Mouse (Mus musculus): ENCODE data around the gene Asna1. TPM values are rescaled to one million over a fixed set of nuclear protein-coding genes. Genes with fewer than 3 reads are reported as not detected.
A peak's percentile ranks its signal among the peaks of the same experiment; 100 is the strongest.

Gene Asna1
- total and polyA plus RNA-seq, 3 experiments: 104 to 136 (median 110) TPM

- Histone ChIP-seq H3K4me1 (ENCODE audit: insufficient read depth, low read depth, low read length) (peaks cover 23% of the 10 kb centered on the region), H3K4me3 (ENCODE audit: low read depth, low read length) (peak within 1 kb of the TSS; percentile 99), H3K27me3 (ENCODE audit: insufficient read depth, low read length) (no peaks in the 10 kb centered on the region), H3K36me3 (replicated peaks) (peaks cover 65% of the 10 kb centered on the region), H3K9me3 (replicated peaks) (no peaks in the 10 kb centered on the region)
- ATAC-seq (ENCODE audit: extremely low read depth, insufficient number of reproducible peaks, low FRiP score, poor library complexity, severe bottlenecking) (peak; percentile 75; the same call in 1 of the 2 replicates), DNase-seq (ENCODE audit: low spot score) (peak; percentile 86)
- TF ChIP-seq POLR2AphosphoS5 (IDR thresholded peaks at IDR 0.05; ENCODE audit: insufficient replicate concordance, low read depth, low read length): peak; percentile 87
- TF ChIP-seq TAL1 (conservative IDR thresholded peaks at IDR 0.05; ENCODE audit: low read depth, low read length): no peak
These were observed 35.0 kb upstream of the Asna1 start, which contains the start of gene Fbxw9 for GRCm38 (mm10) chr8:85059879-85060616. Gene Fbxw9 (plus strand): TSS chr8:85060055.

- H3K4me1 ChIP-seq (ENCODE audit: insufficient read depth, low read depth, low read length): peaks cover 28% of the 10 kb centered on the region
- ATAC-seq (ENCODE audit: extremely low read depth, insufficient number of reproducible peaks, low FRiP score, poor library complexity, severe bottlenecking) (no peak), DNase-seq (ENCODE audit: low spot score) (no peak)
- H3K9me3 ChIP-seq (replicated peaks): no peaks in the 10 kb centered on the region
- peaks cover 73% of the 10 kb centered on the region for H3K36me3 ChIP-seq (replicated peaks)
- H3K27me3 ChIP-seq (ENCODE audit: insufficient read depth, low read length): no peaks in the 10 kb centered on the region
- no peak overlapping the region for H3K4me3 ChIP-seq (ENCODE audit: low read depth, low read length)
- TF ChIP-seq CTCF (IDR thresholded peaks at IDR 0.05; ENCODE audit: low read depth, low read length): no peak
These were observed 32.3 kb upstream of the Asna1 start for GRCm38 (mm10) chr8:85057367-85057766.

- H3K36me3 ChIP-seq (replicated peaks): peaks cover 94% of the 10 kb centered on the region
- H3K4me3 ChIP-seq (ENCODE audit: low read depth, low read length): no peak overlapping the region
- no peak for DNase-seq (ENCODE audit: low spot score)
- H3K4me1 ChIP-seq (ENCODE audit: insufficient read depth, low read depth, low read length): peaks cover 69% of the 10 kb centered on the region
- no peak for ATAC-seq (ENCODE audit: extremely low read depth, insufficient number of reproducible peaks, low FRiP score, poor library complexity, severe bottlenecking)
- no peak for TF ChIP-seq CTCF (IDR thresholded peaks at IDR 0.05; ENCODE audit: low read depth, low read length)
- TF ChIP-seq GATA2 (IDR thresholded peaks at IDR 0.05; ENCODE audit: borderline replicate concordance, low read depth, low read length): no peak
- TF ChIP-seq TAL1 (conservative IDR thresholded peaks at IDR 0.05; ENCODE audit: low read depth, low read length): no peak
- no peak for TF ChIP-seq POLR2AphosphoS5 (IDR thresholded peaks at IDR 0.05; ENCODE audit: insufficient replicate concordance, low read depth, low read length)
- TF ChIP-seq GATA1 (IDR thresholded peaks at IDR 0.05; ENCODE audit: borderline replicate concordance, low read length): no peak
- no peaks in the 10 kb centered on the region for H3K27me3 ChIP-seq (ENCODE audit: insufficient read depth, low read length)
- H3K9me3 ChIP-seq (replicated peaks): no peaks in the 10 kb centered on the region
These were observed 18.5 kb upstream of the Asna1 start for GRCm38 (mm10) chr8:85043619-85044018.

- no peak for ATAC-seq (ENCODE audit: extremely low read depth, insufficient number of reproducible peaks, low FRiP score, poor library complexity, severe bottlenecking)
- H3K27me3 ChIP-seq (ENCODE audit: insufficient read depth, low read length): no peaks in the 10 kb centered on the region
- DNase-seq (ENCODE audit: low spot score): peak; percentile 64
- H3K9me3 ChIP-seq (replicated peaks): no peaks in the 10 kb centered on the region
- peaks cover 59% of the 10 kb centered on the region for H3K4me1 ChIP-seq (ENCODE audit: insufficient read depth, low read depth, low read length)
- H3K4me3 ChIP-seq (ENCODE audit: low read depth, low read length): peak overlapping the region; percentile 90
- H3K36me3 ChIP-seq (replicated peaks): peaks cover 61% of the 10 kb centered on the region
- TF ChIP-seq POLR2AphosphoS5 (IDR thresholded peaks at IDR 0.05; ENCODE audit: insufficient replicate concordance, low read depth, low read length) (no peak; the same call in 1 of the 2 replicates), TAL1 (conservative IDR thresholded peaks at IDR 0.05; ENCODE audit: low read depth, low read length) (no peak), GATA1 (IDR thresholded peaks at IDR 0.05; ENCODE audit: borderline replicate concordance, low read length) (no peak), GATA2 (IDR thresholded peaks at IDR 0.05; ENCODE audit: borderline replicate concordance, low read depth, low read length) (no peak), CTCF (IDR thresholded peaks at IDR 0.05; ENCODE audit: low read depth, low read length) (no peak)
These were observed 12.8 kb upstream of the Asna1 start for GRCm38 (mm10) chr8:85037681-85038531.

- H3K36me3 ChIP-seq (replicated peaks): peaks cover 62% of the 10 kb centered on the region
- peak overlapping the region; percentile 90 for H3K4me3 ChIP-seq (ENCODE audit: low read depth, low read length)
- H3K9me3 ChIP-seq (replicated peaks): no peaks in the 10 kb centered on the region
- H3K4me1 ChIP-seq (ENCODE audit: insufficient read depth, low read depth, low read length): peaks cover 59% of the 10 kb centered on the region
- TF ChIP-seq CTCF (IDR thresholded peaks at IDR 0.05; ENCODE audit: low read depth, low read length) (no peak), GATA1 (IDR thresholded peaks at IDR 0.05; ENCODE audit: borderline replicate concordance, low read length) (no peak), GATA2 (IDR thresholded peaks at IDR 0.05; ENCODE audit: borderline replicate concordance, low read depth, low read length) (no peak), POLR2AphosphoS5 (IDR thresholded peaks at IDR 0.05; ENCODE audit: insufficient replicate concordance, low read depth, low read length) (no peak), TAL1 (conservative IDR thresholded peaks at IDR 0.05; ENCODE audit: low read depth, low read length) (no peak)
- 0 out of 2 replicates have a peak, but pooled peaks have one; percentile 7 for ATAC-seq (ENCODE audit: extremely low read depth, insufficient number of reproducible peaks, low FRiP score, poor library complexity, severe bottlenecking)
- peak; percentile 59 for DNase-seq (ENCODE audit: low spot score)
- no peaks in the 10 kb centered on the region for H3K27me3 ChIP-seq (ENCODE audit: insufficient read depth, low read length)
These were observed 12.2 kb upstream of the Asna1 start for GRCm38 (mm10) chr8:85037366-85037680.

- no peaks in the 10 kb centered on the region for H3K9me3 ChIP-seq (replicated peaks)
- TF ChIP-seq TAL1 (conservative IDR thresholded peaks at IDR 0.05; ENCODE audit: low read depth, low read length): no peak
- TF ChIP-seq GATA1 (IDR thresholded peaks at IDR 0.05; ENCODE audit: borderline replicate concordance, low read length): no peak
- no peak for TF ChIP-seq GATA2 (IDR thresholded peaks at IDR 0.05; ENCODE audit: borderline replicate concordance, low read depth, low read length)
- no peak for TF ChIP-seq CTCF (IDR thresholded peaks at IDR 0.05; ENCODE audit: low read depth, low read length)
- no peak for TF ChIP-seq POLR2AphosphoS5 (IDR thresholded peaks at IDR 0.05; ENCODE audit: insufficient replicate concordance, low read depth, low read length)
- DNase-seq (ENCODE audit: low spot score): peak; percentile 92
- H3K4me3 ChIP-seq (ENCODE audit: low read depth, low read length): peak within 1 kb of the TSS; percentile 90
- peak; percentile 83 for ATAC-seq (ENCODE audit: extremely low read depth, insufficient number of reproducible peaks, low FRiP score, poor library complexity, severe bottlenecking)
- no peaks in the 10 kb centered on the region for H3K27me3 ChIP-seq (ENCODE audit: insufficient read depth, low read length)
- H3K4me1 ChIP-seq (ENCODE audit: insufficient read depth, low read depth, low read length): peaks cover 59% of the 10 kb centered on the region
- peaks cover 62% of the 10 kb centered on the region for H3K36me3 ChIP-seq (replicated peaks)
These were observed 11.8 kb upstream of the Asna1 start, which contains the start of gene Tnpo2 for GRCm38 (mm10) chr8:85036718-85037365. Gene Tnpo2 (plus strand): TSS chr8:85036915.

Data from G1E (cell line).